Mouse (Mus musculus) forebrain, embryonic 12.5 days (tissue): Measurements from ENCODE around the gene Ptpn13. TPM values are rescaled to one million over a fixed set of nuclear protein-coding genes. Genes with fewer than 3 reads are reported as not detected.
A peak's percentile ranks its signal among the peaks of the same experiment; 100 is the strongest.

Experiments used
- ATAC-seq: fragments of 200-750 bp; cut with Nextera tagmentation; 2 replicates; pipeline ENCODE4 v1.8.0; 2017; ENCODE audit warnings: moderate TSS enrichment; ENCODE audit not compliant: low FRiP score
- H3K27ac ChIP-seq: fragments of 300-500 bp; sonication (generic); 2 replicates; pipeline ENCODE4 v1.5.1; 2016; ENCODE audit warnings: mild to moderate bottlenecking
- H3K27me3 ChIP-seq: fragments of 300-500 bp; sonication (generic); 2 replicates; pipeline ENCODE4 v1.6.1; 2016; ENCODE audit warnings: mild to moderate bottlenecking
- H3K36me3 ChIP-seq: fragments of 300-500 bp; sonication (generic); replicated peaks from 2 replicates; pipeline ENCODE4 v1.6.1; 2016; ENCODE audit warnings: mild to moderate bottlenecking
- H3K4me1 ChIP-seq: fragments of 300-500 bp; sonication (generic); 2 replicates; pipeline ENCODE4 v1.6.1; 2016
- H3K4me2 ChIP-seq: fragments of 300-500 bp; sonication (generic); 2 replicates; pipeline ENCODE4 v1.6.1; 2016; ENCODE audit warnings: mild to moderate bottlenecking, moderate library complexity
- H3K4me3 ChIP-seq: fragments of 300-500 bp; sonication (generic); replicated peaks from 2 replicates; pipeline ENCODE4 v1.5.1; 2016; ENCODE audit warnings: mild to moderate bottlenecking
- H3K9ac ChIP-seq: fragments of 300-500 bp; sonication (generic); 2 replicates; pipeline ENCODE4 v1.6.1; 2016; ENCODE audit warnings: mild to moderate bottlenecking
- H3K9me3 ChIP-seq: fragments of 300-500 bp; sonication (generic); 2 replicates; pipeline ENCODE4 v1.6.1; 2016
- WGBS: fragments of 180-500 bp; shearing (Covaris S2); methylation state at CpG from one replicate; pipeline ENCODE4 v1.1.7; 2016; 5-methylcytosine and 5-hydroxymethylcytosine counted together
- polyA plus RNA-seq: library from polyadenylated mRNA; unstranded; fragments of >200 nt; fragmentation: Nextera tagmentation; extraction: Ambion mirVana; gene quantifications from 2 replicates; pipeline ENCODE4 v1.2.1, GENCODE M21; 2016

Gene Ptpn13
- polyA plus RNA-seq, 1 experiment from 2014 or later: 14.4 TPM

- Histone ChIP-seq H3K9me3 (no peaks in the 10 kb centered on the region), H3K4me2 (no peak overlapping the region), H3K27me3 (no peaks in the 10 kb centered on the region), H3K4me3 (no peak overlapping the region), H3K36me3 (no peaks in the 10 kb centered on the region), H3K4me1 (peaks cover 18% of the 10 kb centered on the region), H3K27ac (no peak overlapping the region), H3K9ac (no peak overlapping the region)
- ATAC-seq: no peak
- WGBS: 89% methylated on average over 5 of the region's 5 CpGs
Measured at GRCm38 (mm10) chr5:103395683-103396082, 29.3 kb upstream of the Ptpn13 start.

DNA sequence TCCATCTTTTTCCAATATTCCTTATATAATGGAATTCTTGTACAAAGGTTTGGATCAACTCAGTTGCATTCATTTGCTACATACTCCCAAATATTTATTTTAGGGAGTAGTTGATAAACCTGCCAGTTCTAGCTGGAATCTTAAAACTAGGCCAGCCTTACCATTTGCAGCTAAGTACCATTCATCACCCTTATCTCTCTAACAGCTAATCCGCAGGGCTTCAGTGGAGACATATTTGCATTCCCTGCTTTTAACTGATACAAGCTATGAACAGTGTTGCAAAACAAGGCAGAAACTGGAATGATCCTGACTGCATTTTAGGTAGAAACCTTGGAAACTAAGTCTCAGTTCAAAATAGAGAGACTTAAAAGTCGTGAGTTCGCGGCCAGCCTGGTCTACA lies 27.6 kb upstream of the Ptpn13 start:
- no peaks in the 10 kb centered on the region for H3K9me3 ChIP-seq
- no peak overlapping the region for H3K27ac ChIP-seq
- H3K4me1 ChIP-seq: peaks cover 27% of the 10 kb centered on the region
- H3K4me3 ChIP-seq: no peak overlapping the region
- 87% methylated on average over 4 of the region's 4 CpGs for WGBS
- H3K4me2 ChIP-seq: no peak overlapping the region
- H3K9ac ChIP-seq: no peak overlapping the region
- no peaks in the 10 kb centered on the region for H3K27me3 ChIP-seq
- H3K36me3 ChIP-seq: no peaks in the 10 kb centered on the region
- no peak for ATAC-seq

GRCm38 (mm10) chr5:103404213-103404968 lies 20.6 kb upstream of the Ptpn13 start:
- no peak overlapping the region for H3K27ac ChIP-seq
- no peaks in the 10 kb centered on the region for H3K36me3 ChIP-seq
- WGBS: 87% methylated on average over 12 of the region's 12 CpGs
- H3K9ac ChIP-seq: no peak overlapping the region
- no peak overlapping the region for H3K4me2 ChIP-seq
- peaks cover 8% of the 10 kb centered on the region for H3K4me1 ChIP-seq
- no peaks in the 10 kb centered on the region for H3K9me3 ChIP-seq
- no peak overlapping the region for H3K4me3 ChIP-seq
- no peaks in the 10 kb centered on the region for H3K27me3 ChIP-seq
- ATAC-seq: no peak

- H3K27me3 ChIP-seq: no peaks in the 10 kb centered on the region
- peaks cover 8% of the 10 kb centered on the region for H3K4me1 ChIP-seq
- no peak for ATAC-seq
- no peak overlapping the region for H3K27ac ChIP-seq
- H3K4me2 ChIP-seq: no peak overlapping the region
- no peaks in the 10 kb centered on the region for H3K36me3 ChIP-seq
- no peak overlapping the region for H3K9ac ChIP-seq
- no peaks in the 10 kb centered on the region for H3K9me3 ChIP-seq
- WGBS: 75% methylated on average over 2 of the region's 2 CpGs
- no peak overlapping the region for H3K4me3 ChIP-seq
Measured at GRCm38 (mm10) chr5:103405921-103406320, 19.1 kb upstream of the Ptpn13 start.

GRCm38 (mm10) chr5:103412020-103412747 lies 12.8 kb upstream of the Ptpn13 start:
- no peaks in the 10 kb centered on the region for H3K9me3 ChIP-seq
- H3K27ac ChIP-seq: no peak overlapping the region
- H3K4me2 ChIP-seq: no peak overlapping the region
- no peaks in the 10 kb centered on the region for H3K4me1 ChIP-seq
- H3K27me3 ChIP-seq: no peaks in the 10 kb centered on the region
- H3K4me3 ChIP-seq: no peak overlapping the region
- 35% methylated on average over 10 of the region's 10 CpGs for whole genome bisulfite sequencing
- H3K9ac ChIP-seq: no peak overlapping the region
- ATAC-seq: no peak
- H3K36me3 ChIP-seq: no peaks in the 10 kb centered on the region

- Histone ChIP-seq H3K27ac (no peak overlapping the region), H3K4me1 (no peaks in the 10 kb centered on the region), H3K4me2 (no peak overlapping the region), H3K4me3 (no peak overlapping the region), H3K9ac (no peak overlapping the region), H3K36me3 (no peaks in the 10 kb centered on the region), H3K27me3 (peaks cover 5% of the 10 kb centered on the region; the same call in 1 of the 2 replicates), H3K9me3 (no peaks in the 10 kb centered on the region)
- 60% methylated on average over 3 of the region's 3 CpGs for WGBS
- ATAC-seq: no peak
Measured at GRCm38 (mm10) chr5:103414542-103414941, 10.4 kb upstream of the Ptpn13 start.

DNA sequence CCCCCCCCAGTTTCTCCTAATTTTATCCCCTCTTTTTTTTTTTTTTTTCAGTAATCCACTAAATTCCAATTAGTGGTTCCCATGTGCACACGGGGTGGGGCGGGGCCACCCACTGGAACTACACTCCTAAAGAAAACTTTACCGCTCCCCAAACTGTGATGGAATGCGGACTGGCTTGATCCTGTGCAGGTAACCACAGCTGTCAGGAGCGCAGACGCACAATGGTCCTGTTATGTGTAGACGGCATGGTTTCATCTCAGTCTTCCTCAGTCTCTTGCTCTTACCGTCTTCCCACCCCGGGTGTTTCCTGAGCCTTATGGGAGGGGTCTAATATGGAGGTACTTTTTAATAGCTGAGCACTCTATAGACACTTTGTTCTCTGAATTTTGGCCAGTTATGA lies 7.0 kb upstream of the Ptpn13 start:
- Histone ChIP-seq H3K9me3 (no peaks in the 10 kb centered on the region), H3K4me3 (no peak overlapping the region), H3K9ac (no peak overlapping the region), H3K36me3 (no peaks in the 10 kb centered on the region), H3K4me2 (no peak overlapping the region), H3K27ac (no peak overlapping the region), H3K27me3 (peaks cover 20% of the 10 kb centered on the region), H3K4me1 (peaks cover 9% of the 10 kb centered on the region; the same call in 1 of the 2 replicates)
- 76% methylated on average over 9 of the region's 9 CpGs for WGBS
- ATAC-seq: no peak

GRCm38 (mm10) chr5:103418886-103419285 lies 6.1 kb upstream of the Ptpn13 start:
- H3K27me3 ChIP-seq: peaks cover 20% of the 10 kb centered on the region
- no peak for ATAC-seq
- peaks cover 15% of the 10 kb centered on the region for H3K4me1 ChIP-seq
- H3K36me3 ChIP-seq: no peaks in the 10 kb centered on the region
- WGBS: 42% methylated on average over 3 of the region's 3 CpGs
- no peak overlapping the region for H3K4me3 ChIP-seq
- H3K9me3 ChIP-seq: no peaks in the 10 kb centered on the region
- H3K9ac ChIP-seq: no peak overlapping the region
- H3K27ac ChIP-seq: no peak overlapping the region
- no peak overlapping the region for H3K4me2 ChIP-seq

DNA sequence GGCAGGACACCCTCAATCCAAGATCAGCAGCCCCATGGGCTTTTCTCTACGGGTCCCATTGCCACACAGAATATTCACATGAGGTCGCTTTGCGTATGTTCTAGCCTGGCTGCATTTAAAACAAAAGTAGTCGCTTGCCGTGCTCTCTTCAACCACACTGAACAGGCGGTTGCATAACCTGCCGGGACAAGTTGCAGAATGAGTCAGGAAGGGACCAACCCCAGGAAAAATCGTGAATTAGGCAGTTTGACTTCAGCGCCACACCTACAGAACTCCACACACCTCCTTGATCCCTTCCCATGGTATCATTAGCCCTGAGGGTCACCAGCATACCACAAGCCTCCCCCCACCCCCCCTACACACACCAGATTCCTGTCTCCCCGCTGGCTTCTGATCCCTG lies 4.4 kb upstream of the Ptpn13 start:
- H3K9me3 ChIP-seq: no peaks in the 10 kb centered on the region
- H3K27me3 ChIP-seq: peaks cover 20% of the 10 kb centered on the region
- H3K4me1 ChIP-seq: peaks cover 23% of the 10 kb centered on the region
- ATAC-seq: no peak
- no peak overlapping the region for H3K4me2 ChIP-seq
- H3K9ac ChIP-seq: 0 out of 2 replicates have a peak overlapping the region, but pooled peaks have one; percentile 7
- no peak overlapping the region for H3K4me3 ChIP-seq
- no peak overlapping the region for H3K27ac ChIP-seq
- no peaks in the 10 kb centered on the region for H3K36me3 ChIP-seq
- WGBS: 30% methylated on average over 10 of the region's 10 CpGs

- WGBS: 48% methylated on average over 6 of the region's 6 CpGs
- Histone ChIP-seq H3K4me3 (no peak overlapping the region), H3K4me1 (peaks cover 37% of the 10 kb centered on the region), H3K9me3 (no peaks in the 10 kb centered on the region), H3K27me3 (peaks cover 20% of the 10 kb centered on the region), H3K4me2 (no peak overlapping the region), H3K36me3 (no peaks in the 10 kb centered on the region), H3K27ac (no peak overlapping the region), H3K9ac (no peak overlapping the region)
- ATAC-seq: no peak
Measured at GRCm38 (mm10) chr5:103422609-103423008, 2.4 kb upstream of the Ptpn13 start.

DNA sequence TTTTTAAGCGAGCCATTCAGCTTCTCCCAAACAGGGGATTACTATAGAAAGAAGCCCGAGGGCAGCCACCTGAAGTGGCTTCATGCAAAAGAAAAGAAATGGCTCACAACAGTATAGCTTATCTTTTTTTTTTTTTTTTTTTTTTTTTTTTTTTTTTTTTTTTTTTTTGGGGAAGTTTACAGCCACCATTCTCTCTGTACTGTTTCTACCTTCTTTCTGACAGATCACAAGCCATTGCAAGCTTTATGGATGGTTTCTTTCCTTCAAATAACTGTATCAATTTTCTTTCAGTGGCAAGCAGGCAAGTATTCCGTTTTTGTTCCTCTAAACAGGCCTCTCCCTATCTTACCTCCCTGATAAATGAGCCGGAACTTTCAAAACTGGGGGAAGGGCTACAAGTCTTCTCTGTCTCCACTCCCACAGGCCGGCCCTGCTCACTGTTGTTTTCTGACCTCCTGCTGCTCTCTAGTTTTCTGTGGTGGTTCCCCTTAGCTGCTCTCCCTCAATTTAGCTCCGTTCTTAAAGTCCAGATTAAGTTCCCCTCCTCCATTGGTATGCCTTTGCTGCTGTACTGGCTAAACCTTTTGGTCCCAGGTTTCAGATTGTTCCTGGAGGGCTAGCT lies 1.6 kb upstream of the Ptpn13 start:
- 4% methylated on average over 6 of the region's 6 CpGs for WGBS
- no peak for ATAC-seq
- no peaks in the 10 kb centered on the region for H3K9me3 ChIP-seq
- peaks cover 20% of the 10 kb centered on the region for H3K27me3 ChIP-seq
- H3K9ac ChIP-seq: no peak overlapping the region
- peak overlapping the region; percentile 88 for H3K4me2 ChIP-seq
- H3K36me3 ChIP-seq: no peaks in the 10 kb centered on the region
- 0 out of 2 replicates have a peak overlapping the region, but pooled peaks have one; percentile 5 for H3K4me3 ChIP-seq
- H3K27ac ChIP-seq: 0 out of 2 replicates have a peak overlapping the region, but pooled peaks have one; percentile 46
- H3K4me1 ChIP-seq: peaks cover 41% of the 10 kb centered on the region

DNA sequence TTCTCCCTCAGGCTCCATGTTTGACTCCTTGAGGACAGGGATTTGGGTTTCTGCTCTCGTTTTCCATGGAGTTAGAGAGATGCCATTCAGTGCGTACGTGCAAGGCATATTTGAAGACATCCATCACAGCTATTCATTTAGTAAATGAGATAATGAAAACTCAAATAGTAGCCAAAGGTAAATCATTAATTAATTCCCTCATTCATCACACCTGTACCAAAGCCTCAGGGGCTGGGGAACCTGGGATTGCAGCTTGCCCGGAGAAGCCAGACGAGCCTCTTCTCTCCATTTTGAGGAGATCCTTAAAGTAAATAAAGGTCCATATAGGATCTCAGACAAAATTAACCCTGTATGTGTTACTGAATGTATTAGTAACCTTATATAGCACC lies 1.1 kb upstream of the Ptpn13 start:
- no peak overlapping the region for H3K9ac ChIP-seq
- 1% methylated on average over 5 of the region's 5 CpGs for whole genome bisulfite sequencing
- peak overlapping the region; percentile 90; the same call in 1 of the 2 replicates for H3K4me3 ChIP-seq
- no peaks in the 10 kb centered on the region for H3K9me3 ChIP-seq
- peak overlapping the region; percentile 88 for H3K4me2 ChIP-seq
- ATAC-seq: no peak
- peaks cover 45% of the 10 kb centered on the region for H3K4me1 ChIP-seq
- H3K36me3 ChIP-seq: no peaks in the 10 kb centered on the region
- 0 out of 2 replicates have a peak overlapping the region, but pooled peaks have one; percentile 46 for H3K27ac ChIP-seq
- H3K27me3 ChIP-seq: peaks cover 15% of the 10 kb centered on the region
